Mouse (Mus musculus) liver, embryonic 14.5 days (tissue): ENCODE results near the gene Pdlim4. TPM values are rescaled to one million over a fixed set of nuclear protein-coding genes. Genes with fewer than 3 reads are reported as not detected.

Experiments used
- ATAC-seq: fragments of 200-750 bp; cut with Nextera tagmentation; 2 replicates; pipeline ENCODE4 v1.8.0; 2017; ENCODE audit warnings: moderate number of reproducible peaks, mild to moderate bottlenecking, moderate library complexity; ENCODE audit not compliant: insufficient read depth
- DNase-seq, 3 experiments: peaks; one replicate each; pipeline ENCODE4 v3.0.0-alpha.2; 2012 to 2013; ENCODE audit warnings: low read depth in 3 of 3, low spot score in 3 of 3
- H3K27ac ChIP-seq: fragments of 300-500 bp; sonication (generic); 2 replicates; pipeline ENCODE4 v1.5.1; 2014; ENCODE audit warnings: moderate library complexity, mild to moderate bottlenecking, control low read depth, inconsistent platforms
- H3K27me3 ChIP-seq: fragments of 300-500 bp; sonication (generic); 2 replicates; pipeline ENCODE4 v1.6.1; 2014; ENCODE audit warnings: mild to moderate bottlenecking, low read length, moderate library complexity; ENCODE audit not compliant: control insufficient read depth, insufficient read depth
- H3K36me3 ChIP-seq: fragments of 300-500 bp; sonication (generic); replicated peaks from 2 replicates; pipeline ENCODE4 v1.6.1; 2014; ENCODE audit warnings: low read depth; ENCODE audit not compliant: control insufficient read depth, insufficient read depth
- H3K4me1 ChIP-seq, 2 experiments: fragments of 200-500 bp in 1 of 2; fragments of 300-500 bp in 1 of 2; sonication (generic) in 1 of 2; replicated peaks; 2 replicates each; pipeline ENCODE4 v1.6.1; 2012 to 2014; ENCODE audit warnings: antibody characterized with exemption in 1 of 2, inconsistent platforms in 1 of 2, low read length in 1 of 2; ENCODE audit not compliant: control insufficient read depth in 2 of 2, insufficient read depth in 2 of 2
- H3K4me2 ChIP-seq: fragments of 300-500 bp; sonication (generic); 2 replicates; pipeline ENCODE4 v1.6.1; 2014; ENCODE audit warnings: low read depth, mild to moderate bottlenecking, control low read depth, moderate library complexity
- H3K4me3 ChIP-seq, 2 experiments: fragments of 200-500 bp in 1 of 2; fragments of 300-500 bp in 1 of 2; sonication (generic) in 1 of 2; 2 replicates each; pipeline ENCODE4 v1.5.1; 2012 to 2014; ENCODE audit warnings: low read depth in 2 of 2, low read length in 2 of 2, mild to moderate bottlenecking in 2 of 2, control low read depth in 1 of 2, inconsistent platforms in 1 of 2, moderate library complexity in 1 of 2; ENCODE audit not compliant: insufficient read depth in 1 of 2
- H3K9ac ChIP-seq: fragments of 300-500 bp; sonication (generic); replicated peaks from 2 replicates; pipeline ENCODE4 v1.6.1; 2014; ENCODE audit warnings: mild to moderate bottlenecking, control low read depth, moderate library complexity
- H3K9me3 ChIP-seq: fragments of 300-500 bp; sonication (generic); 2 replicates; pipeline ENCODE4 v1.6.1; 2016; ENCODE audit warnings: low read length, mixed read lengths; ENCODE audit not compliant: control insufficient read depth
- CTCF ChIP-seq: IDR thresholded peaks from 2 replicates; pipeline ENCODE4 v1.5.1; 2016; ENCODE audit warnings: antibody characterized with exemption, low read depth, control low read depth
- EP300 ChIP-seq: IDR thresholded peaks from 2 replicates; pipeline ENCODE4 v1.6.1; 2016; ENCODE audit warnings: antibody characterized with exemption, low read depth
- WGBS: fragments of 180-500 bp; shearing (Covaris S2); extraction: QIAGEN DNeasy Blood & Tissue Kit; methylation state at CpG from one replicate; pipeline ENCODE4 v1.1.7; 2014; ENCODE audit not compliant: insufficient replicate concordance; 5-methylcytosine and 5-hydroxymethylcytosine counted together
- polyA plus RNA-seq, 2 experiments: library from polyadenylated mRNA; depleted of rRNA in 1 of 2; stranded (reverse) in 1 of 2; unstranded in 1 of 2; fragments of >200 nt; fragmentation: Nextera tagmentation in 1 of 2; extraction: Ambion mirVana in 1 of 2; gene quantifications; 2 replicates each; pipeline versions ENCODE4 v1.2.1 to v1.2.3; 2012 to 2014

Pdlim4 gene
- polyA plus RNA-seq, 2 experiments: 2.1 to 2.4 TPM

DNA sequence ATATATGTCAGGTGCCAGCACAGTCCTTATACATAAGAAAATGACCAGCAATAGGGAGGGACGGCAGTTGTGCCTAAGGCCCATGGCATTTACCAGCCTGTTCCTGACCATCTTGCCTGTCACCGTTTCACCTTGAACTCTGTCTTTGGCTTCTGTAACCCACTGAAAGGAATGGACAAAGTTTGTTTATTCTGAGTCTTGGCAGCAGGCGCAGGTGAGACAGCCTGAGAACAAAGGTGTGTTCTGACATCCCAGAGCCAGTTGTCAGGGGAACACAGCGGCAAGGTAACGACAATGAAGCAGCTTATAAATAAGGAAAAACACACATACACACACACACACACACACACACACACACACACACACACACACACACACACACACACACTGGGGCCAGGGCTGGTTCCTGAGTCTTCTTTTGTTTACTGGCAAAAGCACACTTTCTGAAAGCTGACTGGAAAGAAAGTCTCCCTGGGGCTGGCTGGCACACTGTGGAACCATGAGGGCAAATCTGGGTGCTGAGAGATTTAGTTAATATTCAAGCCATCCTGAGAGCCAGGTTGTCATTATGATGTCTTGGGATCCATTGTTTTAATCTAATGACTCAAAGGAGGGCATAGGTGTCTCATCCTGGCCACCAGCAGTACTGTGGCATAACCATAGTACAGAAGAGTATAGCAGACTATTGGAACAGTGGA, 47.3 kb downstream of the Pdlim4 start:
- DNase-seq (no peak), ATAC-seq (no peak)
- H3K9ac ChIP-seq: no peak overlapping the region; the same call in 1 of the 2 replicates
- no peaks in the 10 kb centered on the region for H3K9me3 ChIP-seq
- H3K27me3 ChIP-seq: no peaks in the 10 kb centered on the region
- peaks cover 30 to 36% of the 10 kb centered on the region in 2 experiments for H3K4me1 ChIP-seq
- WGBS: 91% methylated on average over 5 of the region's 5 CpGs
- H3K4me3 ChIP-seq: no peak overlapping the region
- H3K27ac ChIP-seq: no peak overlapping the region
- TF ChIP-seq EP300: no peak
- TF ChIP-seq CTCF: no peak
- H3K4me2 ChIP-seq: peak overlapping the region; percentile 97; the same call in 1 of the 2 replicates
- peaks cover 66% of the 10 kb centered on the region for H3K36me3 ChIP-seq

DNA sequence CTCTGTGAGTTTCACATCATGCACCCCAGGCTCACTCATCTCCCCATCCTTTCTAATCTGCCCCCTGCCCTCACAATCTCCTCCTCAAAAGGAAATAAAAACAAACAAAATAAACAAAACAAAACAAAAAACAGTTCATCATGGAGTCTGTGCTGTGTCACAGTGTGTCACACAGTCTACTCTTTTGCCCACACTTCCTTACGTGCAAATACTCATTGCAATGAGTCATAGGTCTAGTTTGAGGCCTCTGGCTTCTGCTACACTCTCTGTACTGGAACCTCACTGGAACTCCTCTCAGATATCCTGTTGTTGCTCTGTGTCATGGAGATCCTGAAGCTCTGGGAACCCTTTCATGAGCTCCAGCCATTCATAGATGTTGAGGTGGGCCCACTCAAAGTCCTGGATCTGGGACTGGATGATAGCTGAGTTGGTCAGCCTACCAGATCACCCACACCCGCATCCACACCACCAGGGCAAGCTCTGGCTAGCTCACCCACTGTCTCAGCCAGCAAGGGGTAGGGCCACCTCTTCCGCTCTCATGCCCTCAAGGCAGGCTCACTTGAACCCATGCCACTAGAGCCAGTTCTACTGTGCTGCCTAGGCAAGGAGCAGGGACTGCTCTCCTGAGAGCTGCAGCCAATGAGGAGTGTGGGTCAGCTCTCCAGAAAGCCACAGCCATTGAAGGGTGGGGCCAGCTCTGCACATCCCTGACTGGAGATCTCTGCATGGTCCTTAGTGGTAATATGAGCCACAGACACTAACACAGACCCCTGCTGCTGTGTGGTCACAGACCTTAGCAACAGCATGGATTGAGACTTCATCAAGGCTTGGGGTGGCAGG, 49.7 kb downstream of the Pdlim4 start:
- H3K9ac ChIP-seq: no peak overlapping the region
- H3K4me1 ChIP-seq: peaks cover 18 to 22% of the 10 kb centered on the region in 2 experiments
- 87% methylated on average over 3 of the region's 3 CpGs for WGBS

GRCm38 (mm10) chr11:54017596-54017995, 51.2 kb downstream of the Pdlim4 start:
- 54% methylated on average over 4 of the region's 4 CpGs for whole genome bisulfite sequencing
- DNase-seq: no peak

More for the DNA sequence above, 49.7 kb downstream of the Pdlim4 start:
- no peak overlapping the region for H3K4me3 ChIP-seq
- ATAC-seq (peak; percentile 30), DNase-seq (no peak)
- H3K9me3 ChIP-seq: no peaks in the 10 kb centered on the region
- no peaks in the 10 kb centered on the region for H3K27me3 ChIP-seq
- no peak overlapping the region for H3K27ac ChIP-seq
- peaks cover 57% of the 10 kb centered on the region for H3K36me3 ChIP-seq
- no peak for TF ChIP-seq EP300
- no peak for TF ChIP-seq CTCF
- H3K4me2 ChIP-seq: no peak overlapping the region

GRCm38 (mm10) chr11:54016051-54016450, 52.8 kb downstream of the Pdlim4 start:
- H3K4me2 ChIP-seq: no peak overlapping the region

More at GRCm38 (mm10) chr11:54017596-54017995, 51.2 kb downstream of the Pdlim4 start:
- Histone ChIP-seq H3K4me2 (no peak overlapping the region), H3K27me3 (no peaks in the 10 kb centered on the region), H3K27ac (no peak overlapping the region), H3K9me3 (no peaks in the 10 kb centered on the region), H3K4me1 (peaks cover 4 to 12% of the 10 kb centered on the region in 2 experiments; a peak in 3 of 4 replicates), H3K4me3 (no peak overlapping the region), H3K9ac (no peak overlapping the region), H3K36me3 (peaks cover 56% of the 10 kb centered on the region)
- TF ChIP-seq EP300 (no peak), CTCF (no peak)
- no peak for ATAC-seq

DNA sequence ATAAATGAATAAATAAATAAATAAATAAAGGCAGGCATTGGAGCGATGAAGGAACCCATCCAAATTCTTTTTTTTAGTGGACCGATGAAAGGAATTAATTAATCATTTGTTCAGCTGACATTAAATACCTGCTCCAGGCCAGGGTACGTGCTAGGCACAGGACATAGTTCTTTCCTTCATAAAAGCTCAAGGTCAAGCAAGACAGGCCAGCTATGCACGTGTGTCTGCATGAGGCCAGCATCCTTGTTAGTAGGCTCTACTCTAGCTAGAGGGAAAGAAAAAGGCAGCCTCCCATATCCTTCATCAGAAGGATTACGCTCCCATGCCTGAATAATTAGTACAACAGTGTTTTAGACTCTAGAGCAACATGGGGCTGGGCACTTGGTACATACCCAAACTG, 55.9 kb downstream of the Pdlim4 start:
- no peak for ATAC-seq
- 92% methylated on average over 5 of the region's 5 CpGs for WGBS

More at GRCm38 (mm10) chr11:54016051-54016450, 52.8 kb downstream of the Pdlim4 start:
- H3K4me1 ChIP-seq: peaks cover 3 to 4% of the 10 kb centered on the region in 2 experiments; a peak in 2 of 4 replicates
- ATAC-seq (no peak), DNase-seq (no peak)
- no peak overlapping the region for H3K4me3 ChIP-seq
- H3K36me3 ChIP-seq: peaks cover 58% of the 10 kb centered on the region
- no peaks in the 10 kb centered on the region for H3K9me3 ChIP-seq
- H3K27ac ChIP-seq: no peak overlapping the region
- H3K27me3 ChIP-seq: no peaks in the 10 kb centered on the region
- H3K9ac ChIP-seq: no peak overlapping the region
- whole genome bisulfite sequencing: 88% methylated on average over 8 of the region's 8 CpGs
- TF ChIP-seq CTCF (no peak), EP300 (no peak)

More for the DNA sequence above, 55.9 kb downstream of the Pdlim4 start:
- H3K27ac ChIP-seq: no peak overlapping the region
- peaks cover 60% of the 10 kb centered on the region for H3K36me3 ChIP-seq
- TF ChIP-seq CTCF (no peak), EP300 (no peak)
- peaks cover under 1 to 4% of the 10 kb centered on the region in 2 experiments; a peak in 3 of 4 replicates for H3K4me1 ChIP-seq
- no peaks in the 10 kb centered on the region for H3K9me3 ChIP-seq
- no peak overlapping the region for H3K9ac ChIP-seq
- no peak overlapping the region for H3K4me2 ChIP-seq
- H3K4me3 ChIP-seq: no peak overlapping the region
- DNase-seq: no peak
- no peaks in the 10 kb centered on the region for H3K27me3 ChIP-seq
